Mouse (Mus musculus): ENCODE data around the gene C1ql4. TPM values are rescaled to one million over a fixed set of nuclear protein-coding genes. Genes with fewer than 3 reads are reported as not detected.
A peak's percentile ranks its signal among the peaks of the same experiment; 100 is the strongest.

C1ql4 gene
- polyA plus RNA-seq, 1 experiment from 2014 or later, result 1.3 TPM

- H3K4me1 ChIP-seq, result peaks cover 65% of the 10 kb centered on the region
- H3K36me3 ChIP-seq (replicated peaks), result no peaks in the 10 kb centered on the region
- no peaks in the 10 kb centered on the region for H3K9me3 ChIP-seq
- H3K4me2 ChIP-seq, result peak overlapping the region; percentile 73
- H3K27me3 ChIP-seq, result peaks cover 96% of the 10 kb centered on the region
- H3K9ac ChIP-seq, result peak overlapping the region; percentile 55; the same call in 1 of the 2 replicates
- peak overlapping the region; percentile 42 for H3K4me3 ChIP-seq (replicated peaks)
- no peak for ATAC-seq (ENCODE audit: low FRiP score)
- WGBS, result 2% methylated on average over 24 of the region's 24 CpGs
- H3K27ac ChIP-seq, result no peak overlapping the region
These were observed 8.6 kb upstream of the C1ql4 start for GRCm38 (mm10) chr15:99096061-99096793.

DNA sequence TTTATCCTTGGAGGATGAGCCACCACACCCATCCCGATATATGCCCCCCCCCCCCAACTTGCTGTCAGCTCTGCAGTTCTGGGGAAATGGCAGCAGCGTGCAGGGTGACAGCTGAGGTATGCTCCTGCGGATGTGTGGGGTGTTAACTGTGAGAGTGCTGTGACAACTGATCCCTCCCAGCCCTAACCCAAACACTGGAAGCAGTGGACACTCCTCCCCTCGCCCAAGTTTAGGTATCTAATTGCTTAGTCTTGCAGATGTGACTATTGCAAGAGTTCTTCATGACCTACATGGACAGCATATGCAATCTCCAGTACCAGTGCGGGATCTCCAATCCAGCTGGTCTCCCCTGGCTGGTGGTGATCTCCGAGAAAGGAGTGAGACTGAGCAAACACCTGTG is 7.7 kb upstream of the C1ql4 start:
- H3K4me1 ChIP-seq, result peaks cover 73% of the 10 kb centered on the region
- no peak overlapping the region for H3K9ac ChIP-seq
- H3K27me3 ChIP-seq, result peaks cover 98% of the 10 kb centered on the region
- no peaks in the 10 kb centered on the region for H3K36me3 ChIP-seq (replicated peaks)
- H3K4me3 ChIP-seq (replicated peaks), result no peak overlapping the region
- no peak for ATAC-seq (ENCODE audit: low FRiP score)
- H3K4me2 ChIP-seq, result peak overlapping the region; percentile 39; the same call in 1 of the 2 replicates
- WGBS, result 9% methylated on average over 6 of the region's 6 CpGs
- no peak overlapping the region for H3K27ac ChIP-seq
- H3K9me3 ChIP-seq, result no peaks in the 10 kb centered on the region

GRCm38 (mm10) chr15:99094631-99095270 is 7.1 kb upstream of the C1ql4 start:
- WGBS, result under 1% methylated on average over 27 of the region's 27 CpGs
- Histone ChIP-seq H3K4me2 (peak overlapping the region; percentile 39), H3K4me3 (replicated peaks) (peak overlapping the region; percentile 19; the same call in 1 of the 2 replicates), H3K9ac (no peak overlapping the region), H3K4me1 (peaks cover 80% of the 10 kb centered on the region), H3K36me3 (replicated peaks) (no peaks in the 10 kb centered on the region), H3K27me3 (peaks cover 98% of the 10 kb centered on the region), H3K27ac (no peak overlapping the region), H3K9me3 (no peaks in the 10 kb centered on the region)
- peak; percentile 57 for ATAC-seq (ENCODE audit: low FRiP score)

- Histone ChIP-seq H3K27me3 (peaks cover 98% of the 10 kb centered on the region), H3K4me3 (replicated peaks) (peak overlapping the region; percentile 47), H3K9me3 (no peaks in the 10 kb centered on the region), H3K9ac (peak overlapping the region; percentile 57), H3K27ac (peak overlapping the region; percentile 75), H3K4me2 (peak overlapping the region; percentile 86), H3K4me1 (peaks cover 81% of the 10 kb centered on the region), H3K36me3 (replicated peaks) (no peaks in the 10 kb centered on the region)
- ATAC-seq (ENCODE audit: low FRiP score), result peak; percentile 50
- 1% methylated on average over 56 of the region's 56 CpGs for WGBS
These were observed 6.0 kb upstream of the C1ql4 start for GRCm38 (mm10) chr15:99093291-99094258.

DNA sequence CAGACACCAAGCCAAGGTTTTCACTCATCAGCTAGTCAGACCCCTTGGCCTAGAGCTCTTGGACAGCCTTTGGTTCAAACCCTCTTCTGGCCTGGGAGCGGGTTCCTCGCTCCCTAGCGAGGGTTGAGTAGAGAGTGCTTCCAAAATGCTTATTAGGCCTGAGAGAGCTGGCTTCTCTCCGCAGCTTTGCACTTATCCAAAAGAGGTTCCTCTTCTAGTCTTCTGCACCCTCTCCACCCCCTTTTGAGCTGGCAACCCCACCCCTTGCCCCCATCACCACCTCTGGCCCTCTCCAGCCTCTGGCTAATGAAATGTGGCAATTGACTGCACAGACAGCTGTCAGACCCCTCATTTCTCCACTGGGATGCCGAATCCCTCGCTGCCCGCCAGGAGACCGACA is 5.3 kb upstream of the C1ql4 start, which contains the start of gene Dnajc22:
Gene Dnajc22 (plus strand): TSS at position 301 of the 400 bp plus-strand sequence.
- no peaks in the 10 kb centered on the region for H3K36me3 ChIP-seq (replicated peaks)
- H3K4me3 ChIP-seq (replicated peaks), result peak within 1 kb of the TSS; percentile 47
- 17% methylated on average over 8 of the region's 8 CpGs for WGBS
- H3K9me3 ChIP-seq, result no peaks in the 10 kb centered on the region
- peaks cover 98% of the 10 kb centered on the region for H3K27me3 ChIP-seq
- H3K4me2 ChIP-seq, result peak within 1 kb of the TSS; percentile 86
- peaks cover 81% of the 10 kb centered on the region for H3K4me1 ChIP-seq
- peak within 1 kb of the TSS; percentile 75 for H3K27ac ChIP-seq
- no peak for ATAC-seq (ENCODE audit: low FRiP score)
- H3K9ac ChIP-seq, result peak within 1 kb of the TSS; percentile 57

DNA sequence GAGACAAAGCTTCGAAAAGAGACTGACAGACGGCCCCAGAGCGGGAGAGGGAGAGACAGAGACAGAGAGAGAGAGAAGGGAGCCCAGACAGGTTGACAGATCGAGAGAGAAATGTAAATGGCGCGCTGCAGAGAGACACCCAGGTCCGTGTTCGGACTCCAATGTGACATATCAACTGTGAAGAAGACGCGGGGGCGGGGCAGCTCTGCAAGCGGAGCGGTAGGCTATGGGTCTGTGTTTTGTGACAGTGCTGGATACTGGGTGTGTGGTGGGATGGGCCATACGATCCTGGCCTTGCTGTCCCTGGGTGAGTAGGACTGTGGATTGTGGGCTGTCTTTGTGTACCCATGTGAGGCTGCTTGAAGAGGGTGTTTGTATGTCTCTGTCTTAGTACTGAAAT is 1.5 kb upstream of the C1ql4 start:
- Histone ChIP-seq H3K27me3 (peaks cover 99% of the 10 kb centered on the region), H3K27ac (no peak overlapping the region), H3K9ac (no peak overlapping the region), H3K4me1 (peaks cover 57% of the 10 kb centered on the region), H3K9me3 (no peaks in the 10 kb centered on the region), H3K4me2 (peak overlapping the region; percentile 46; the same call in 1 of the 2 replicates), H3K4me3 (replicated peaks) (no peak overlapping the region), H3K36me3 (replicated peaks) (no peaks in the 10 kb centered on the region)
- ATAC-seq (ENCODE audit: low FRiP score), result no peak
- 9% methylated on average over 14 of the region's 14 CpGs for WGBS

DNA sequence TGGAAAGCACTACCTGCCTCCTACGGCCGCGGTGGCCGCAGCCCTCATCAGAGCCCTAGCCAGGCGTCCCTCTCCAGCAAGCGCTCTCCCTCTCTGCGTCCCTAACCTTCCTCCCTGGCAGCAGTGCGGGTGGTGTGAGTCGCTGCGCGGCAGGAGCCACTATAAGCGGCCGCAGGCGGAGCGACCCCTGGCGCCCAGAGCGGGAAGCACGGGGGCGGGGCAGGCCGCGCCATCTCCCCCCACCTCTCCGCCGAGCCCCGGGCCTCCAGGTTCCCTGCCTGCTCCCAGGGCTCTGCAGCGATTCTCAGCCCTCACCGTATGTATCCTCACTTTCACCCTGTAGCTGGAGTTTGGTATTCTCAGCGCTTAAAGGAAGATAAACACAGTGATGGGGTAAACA is 675 bp upstream of the C1ql4 start:
- Histone ChIP-seq H3K4me1 (peaks cover 57% of the 10 kb centered on the region), H3K4me2 (peak overlapping the region; percentile 46), H3K9ac (peak overlapping the region; percentile 40), H3K27me3 (peaks cover 100% of the 10 kb centered on the region), H3K4me3 (replicated peaks) (peak overlapping the region; percentile 27), H3K36me3 (replicated peaks) (peaks cover under 1% of the 10 kb centered on the region), H3K9me3 (no peaks in the 10 kb centered on the region), H3K27ac (no peak overlapping the region)
- under 1% methylated on average over 21 of the region's 27 CpGs for WGBS
- peak; percentile 73 for ATAC-seq (ENCODE audit: low FRiP score)

GRCm38 (mm10) chr15:99085997-99086396 is 1.6 kb downstream of the C1ql4 start:
- 79% methylated on average over 4 of the region's 4 CpGs for WGBS
- peaks cover 85% of the 10 kb centered on the region for H3K27me3 ChIP-seq
- H3K9ac ChIP-seq, result no peak overlapping the region
- H3K4me3 ChIP-seq (replicated peaks), result no peak overlapping the region
- H3K4me2 ChIP-seq, result no peak overlapping the region
- no peaks in the 10 kb centered on the region for H3K9me3 ChIP-seq
- peaks cover 44% of the 10 kb centered on the region for H3K4me1 ChIP-seq
- no peak overlapping the region for H3K27ac ChIP-seq
- peaks cover 23% of the 10 kb centered on the region for H3K36me3 ChIP-seq (replicated peaks)
- ATAC-seq (ENCODE audit: low FRiP score), result no peak

DNA sequence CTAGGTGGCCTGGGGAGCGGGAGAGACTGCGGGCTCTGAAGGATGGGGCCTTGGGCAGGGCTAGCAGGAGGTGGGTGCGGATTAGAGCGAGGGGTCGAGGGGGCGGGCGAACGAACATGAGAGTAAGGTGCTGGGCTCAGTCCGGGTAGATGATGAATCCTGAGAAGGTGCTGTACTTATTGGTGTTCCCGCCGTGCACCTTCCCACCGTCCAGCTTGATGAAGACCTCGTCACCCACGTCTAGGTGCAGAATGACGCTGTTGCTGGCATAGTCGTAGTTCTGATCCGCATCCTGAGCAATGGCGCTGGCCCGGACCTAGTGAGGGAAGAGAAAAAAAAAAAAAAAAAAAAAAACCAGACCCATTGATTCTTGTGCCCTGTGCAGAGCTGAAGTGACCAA is 3.0 kb downstream of the C1ql4 start:
- H3K27ac ChIP-seq, result no peak overlapping the region
- H3K4me2 ChIP-seq, result no peak overlapping the region
- H3K9me3 ChIP-seq, result no peaks in the 10 kb centered on the region
- H3K36me3 ChIP-seq (replicated peaks), result peaks cover 34% of the 10 kb centered on the region
- peaks cover 32% of the 10 kb centered on the region for H3K4me1 ChIP-seq
- no peak overlapping the region for H3K9ac ChIP-seq
- no peak overlapping the region for H3K4me3 ChIP-seq (replicated peaks)
- H3K27me3 ChIP-seq, result peaks cover 71% of the 10 kb centered on the region
- no peak for ATAC-seq (ENCODE audit: low FRiP score)
- 7% methylated on average over 19 of the region's 19 CpGs for WGBS

DNA sequence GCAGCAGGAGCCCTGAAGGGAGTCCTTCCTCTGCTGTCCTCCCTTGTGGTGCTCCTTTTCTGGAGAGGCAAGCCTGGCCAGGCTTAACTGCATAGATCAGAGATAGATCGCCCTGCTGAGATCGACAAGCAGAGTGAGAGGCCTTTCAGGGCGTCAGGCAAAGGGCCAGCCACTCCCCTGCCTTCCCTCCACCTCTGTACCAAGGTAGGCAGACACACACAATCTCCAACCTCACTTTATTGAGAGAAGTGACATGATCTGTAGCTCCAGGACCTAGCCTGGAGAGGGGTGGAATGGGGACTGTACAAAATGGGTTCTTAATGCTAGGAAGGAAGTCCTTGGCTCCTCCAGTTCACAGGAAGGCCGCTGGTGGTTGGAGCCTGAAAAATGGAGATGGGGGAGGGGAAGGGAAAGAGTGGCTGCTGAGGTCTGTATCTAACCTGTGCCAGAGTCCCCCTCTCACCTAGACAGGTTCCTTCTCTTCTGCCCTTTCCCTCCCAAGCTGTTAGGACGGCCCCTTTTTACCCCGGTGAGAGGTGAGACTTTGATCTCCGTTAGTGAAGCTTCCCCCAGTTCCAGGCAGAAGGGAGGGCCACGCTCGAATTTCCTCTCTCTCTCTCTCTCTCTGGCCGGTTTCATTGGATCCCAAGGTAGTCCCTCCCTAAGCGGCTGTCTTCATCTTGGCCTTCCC is 3.6 kb downstream of the C1ql4 start:
- Histone ChIP-seq H3K4me1 (peaks cover 27% of the 10 kb centered on the region), H3K9ac (no peak overlapping the region), H3K27me3 (peaks cover 65% of the 10 kb centered on the region), H3K27ac (no peak overlapping the region), H3K4me3 (replicated peaks) (no peak overlapping the region), H3K4me2 (no peak overlapping the region), H3K36me3 (replicated peaks) (peaks cover 36% of the 10 kb centered on the region), H3K9me3 (no peaks in the 10 kb centered on the region)
- no peak for ATAC-seq (ENCODE audit: low FRiP score)
- WGBS, result 11% methylated on average over 8 of the region's 11 CpGs

DNA sequence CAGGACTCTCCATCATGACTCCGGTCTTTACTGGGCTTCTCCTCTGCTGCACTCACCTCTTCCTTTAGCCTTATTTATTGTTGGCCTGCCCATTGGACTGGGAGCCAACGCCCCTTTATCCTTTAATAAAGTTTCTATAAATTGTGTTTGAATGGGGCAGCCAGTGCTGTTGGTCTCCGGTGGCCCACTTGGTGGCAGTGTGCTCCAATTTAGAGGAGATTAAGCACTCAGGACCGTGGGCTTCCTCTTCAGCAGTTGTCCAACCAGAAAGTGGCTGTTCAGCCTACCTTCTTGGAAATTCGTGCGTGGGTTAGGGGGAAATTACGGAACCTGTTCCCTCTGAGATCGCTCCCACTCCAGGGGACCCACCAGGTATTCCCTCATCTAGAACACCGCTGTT is 4.4 kb downstream of the C1ql4 start:
- WGBS, result 66% methylated on average over 9 of the region's 9 CpGs
- H3K27me3 ChIP-seq, result peaks cover 57% of the 10 kb centered on the region
- no peak overlapping the region for H3K4me3 ChIP-seq (replicated peaks)
- no peaks in the 10 kb centered on the region for H3K9me3 ChIP-seq
- H3K36me3 ChIP-seq (replicated peaks), result peaks cover 43% of the 10 kb centered on the region
- H3K4me1 ChIP-seq, result peaks cover 23% of the 10 kb centered on the region
- no peak overlapping the region for H3K4me2 ChIP-seq
- no peak for ATAC-seq (ENCODE audit: low FRiP score)
- H3K9ac ChIP-seq, result no peak overlapping the region
- H3K27ac ChIP-seq, result no peak overlapping the region
